Mouse (Mus musculus) Patski (cell line): ENCODE data around the gene Bbs12. TPM values are rescaled to one million over a fixed set of nuclear protein-coding genes. Genes with fewer than 3 reads are reported as not detected.

Source experiments
- ATAC-seq: fragments of 100-300 bp; one replicate; pipeline ENCODE4 v1.8.0; 2021
- CTCF ChIA-PET: fragments of 350-600 bp; sonication (Branson Sonifier 250); formaldehyde crosslinking; loops from one replicate; lab custom pipeline; 2022; ENCODE audit warnings: inconsistent platforms; lab: Charles Lee
- POLR2A ChIA-PET: fragments of 350-600 bp; sonication (Branson Sonifier 250); formaldehyde crosslinking; loops from one replicate; lab custom pipeline; 2022; ENCODE audit warnings: antibody characterized with exemption, inconsistent platforms; lab: Charles Lee
- DNase-seq: peaks from one replicate; pipeline ENCODE4 v3.0.0-alpha.2; 2011; ENCODE audit warnings: low read depth, low spot score
- H3K27me3 ChIP-seq: fragments of 371-371 bp; one replicate; pipeline ENCODE4 v1.5.1; 2021
- CTCF ChIP-seq: fragments of 100-300 bp; IDR thresholded peaks from one replicate; pipeline ENCODE4 v1.5.1; 2021
- in situ Hi-C: fragments of 300-500 bp; cut with MboI; formaldehyde crosslinking; loops from 3 replicates; pipeline ENCODE4 v1.11.1; 2018; ENCODE audit warnings: low pct_unique_long_range_greater_than_20kb, mixed read lengths
- polyA plus RNA-seq: library from polyadenylated mRNA; unstranded; gene quantifications from one replicate; pipeline ENCODE4 v1.2.3, GENCODE M21; 2021

Bbs12 gene
- polyA plus RNA-seq, result 18.8 TPM

DNA sequence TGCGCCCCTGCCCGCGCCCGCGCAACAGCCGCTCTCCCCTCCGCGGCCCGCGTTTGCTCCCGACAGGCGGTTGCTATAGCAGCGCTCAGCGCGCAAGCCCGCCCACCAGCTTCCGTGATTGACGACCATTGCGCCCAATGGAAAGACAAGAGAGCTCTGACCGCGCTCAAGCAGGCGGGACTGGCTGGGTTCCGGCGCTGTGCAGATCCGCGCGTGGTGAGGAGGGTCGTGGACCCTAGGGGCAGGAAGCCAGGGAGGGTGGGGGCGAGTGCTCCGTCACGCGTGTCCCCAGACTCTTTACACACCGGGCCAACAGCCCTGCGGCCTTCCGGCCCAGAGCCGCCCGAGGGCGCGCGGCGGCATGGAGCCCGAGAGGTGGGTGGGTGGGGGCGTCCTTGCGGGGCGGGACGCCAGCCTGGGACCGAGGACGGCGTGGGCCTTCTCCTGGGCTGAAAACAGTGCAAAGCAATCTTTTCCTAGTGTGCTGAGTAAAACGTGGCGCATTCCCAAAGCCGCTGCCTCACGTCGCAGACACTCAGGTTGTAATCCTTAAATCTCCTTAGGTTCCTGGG, at the start of gene Bbs12, which contains the start of gene Cetn4:
Gene Bbs12, plus strand, starts transcription at position 185 of the 572 bp plus-strand sequence.
Gene Cetn4, minus strand, starts transcription at position 339 of the 572 bp plus-strand sequence.
- in situ Hi-C loops, result no loop called here
- peak; percentile 91 for DNase-seq
- no peaks in the 10 kb centered on the region for H3K27me3 ChIP-seq
- CTCF ChIA-PET, result interaction anchor here (1.2 to 1.4 kb wide), 3 partner anchors 10 to 102 kb away, joined by 3 to 7 read pairs (median 6); no protein-coding TSS in a partner anchor
- no peak for TF ChIP-seq CTCF
- POLR2A ChIA-PET, result interaction anchor here (0.9 kb wide), 1 partner anchor 107 kb away, joined by 3 read pairs; the partner anchor contains the start of genes Nudt6 and Spata5
- peak; percentile 96 for ATAC-seq

DNA sequence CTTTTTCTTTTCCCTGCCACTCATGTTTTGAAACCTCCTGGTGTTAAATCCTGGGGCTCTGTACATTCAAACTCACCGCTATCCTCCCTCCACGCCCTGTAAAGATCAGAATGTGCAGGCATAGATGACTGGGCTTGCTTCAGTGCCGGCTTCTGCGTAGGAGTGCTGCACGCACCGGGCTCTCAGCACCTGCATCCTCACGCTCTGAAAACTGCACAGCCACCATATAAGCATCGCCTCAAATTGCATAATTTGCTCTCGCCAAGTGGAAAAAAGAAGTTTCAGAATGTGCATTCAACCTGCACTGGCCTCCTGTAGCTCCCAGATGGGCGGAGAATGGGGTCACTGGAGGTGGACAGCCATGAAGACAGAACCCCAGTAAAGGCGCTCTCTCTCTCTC, 44.0 kb upstream of the Bbs12 start:
- peaks cover 56% of the 10 kb centered on the region for H3K27me3 ChIP-seq
- no peak for TF ChIP-seq CTCF
- ChIA-PET CTCF (interaction anchor here (3.1 kb wide), 1 partner anchor 9 kb away, joined by 9 read pairs; no protein-coding TSS in a partner anchor), POLR2A (no interaction called here)
- DNase-seq (no peak), ATAC-seq (no peak)
- in situ Hi-C loops, result no loop called here

- peaks cover 47% of the 10 kb centered on the region for H3K27me3 ChIP-seq
- ATAC-seq, result no peak
- no peak for DNase-seq
- TF ChIP-seq CTCF, result no peak
- ChIA-PET CTCF (interaction anchor here (3.1 kb wide), 1 partner anchor 11 kb away, joined by 9 read pairs; no protein-coding TSS in a partner anchor), POLR2A (no interaction called here)
- in situ Hi-C loops, result no loop called here
These were observed 42.4 kb upstream of the Bbs12 start for GRCm38 (mm10) chr3:37269926-37270325.

- peaks cover 40% of the 10 kb centered on the region for H3K27me3 ChIP-seq
- DNase-seq, result peak; percentile 13
- POLR2A ChIA-PET, result no interaction called here
- CTCF ChIA-PET, result interaction anchor here (1.9 kb wide), 1 partner anchor 11 kb away, joined by 6 read pairs; no protein-coding TSS in a partner anchor
- ATAC-seq, result peak; percentile 57
- in situ Hi-C loops, result no loop called here
- peak; percentile 97 for TF ChIP-seq CTCF
These were observed 41.1 kb upstream of the Bbs12 start for GRCm38 (mm10) chr3:37271209-37271608.

DNA sequence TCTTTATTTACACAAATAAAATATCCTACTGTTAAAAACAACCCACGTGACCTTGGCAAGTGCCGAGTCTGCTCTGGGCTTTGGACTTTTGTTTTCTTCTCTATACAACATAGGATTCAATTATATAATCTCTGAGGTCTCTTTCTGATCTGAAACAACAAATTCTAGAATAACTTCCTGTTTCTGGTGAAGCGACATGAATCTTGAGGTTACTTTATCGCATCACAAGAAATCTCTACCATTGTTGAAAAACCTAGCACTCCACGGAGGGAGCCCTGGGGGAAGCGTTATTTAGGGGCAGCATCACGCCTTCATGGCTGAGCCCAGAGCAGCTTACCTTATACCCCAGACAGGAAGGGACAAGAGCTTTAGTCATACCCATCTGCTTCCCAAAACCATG, 39.3 kb upstream of the Bbs12 start:
- ATAC-seq, result no peak
- in situ Hi-C loops, result no loop called here
- peaks cover 42% of the 10 kb centered on the region for H3K27me3 ChIP-seq
- CTCF ChIA-PET, result interaction anchor here (1.3 kb wide), 1 partner anchor 71 kb away, joined by 3 read pairs; no protein-coding TSS in a partner anchor
- no peak for DNase-seq
- POLR2A ChIA-PET, result no interaction called here
- TF ChIP-seq CTCF, result no peak

DNA sequence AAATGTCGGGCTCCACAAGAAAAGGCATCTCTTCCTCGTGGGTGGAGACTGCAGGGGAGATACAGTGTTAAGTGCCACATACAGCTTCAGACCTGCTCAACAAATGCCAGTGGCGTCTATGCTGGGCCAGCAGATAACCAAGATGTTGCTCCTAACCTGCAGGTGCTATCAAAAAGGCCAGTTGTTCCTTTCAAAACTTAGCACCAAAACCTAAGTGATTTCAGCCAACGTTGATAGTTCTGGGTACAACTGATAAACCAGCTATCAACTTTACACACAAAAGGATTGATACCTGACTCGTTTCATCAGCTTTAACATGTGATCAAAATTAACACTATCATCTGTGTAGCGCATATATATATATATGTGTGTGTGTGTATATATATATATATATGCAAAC, 37.7 kb upstream of the Bbs12 start:
- CTCF ChIA-PET, result interaction anchor here (1.3 kb wide), 1 partner anchor 10 kb away, joined by 3 read pairs; no protein-coding TSS in a partner anchor
- in situ Hi-C loops, result no loop called here
- ATAC-seq (no peak), DNase-seq (no peak)
- POLR2A ChIA-PET, result interaction anchor here (0.5 kb wide), 1 partner anchor 36 kb away, joined by 3 read pairs; no protein-coding TSS in a partner anchor
- TF ChIP-seq CTCF, result no peak
- H3K27me3 ChIP-seq, result peaks cover 42% of the 10 kb centered on the region

- H3K27me3 ChIP-seq, result peaks cover 20% of the 10 kb centered on the region
- POLR2A ChIA-PET, result no interaction called here
- CTCF ChIA-PET, result interaction anchor here (1.1 to 1.4 kb wide), 2 partner anchors 23 to 75 kb away, joined by 3 to 4 read pairs; no protein-coding TSS in a partner anchor
- DNase-seq, result no peak
- no peak for ATAC-seq
- no peak for TF ChIP-seq CTCF
- in situ Hi-C loops, result no loop called here
These were observed 32.1 kb upstream of the Bbs12 start for GRCm38 (mm10) chr3:37280221-37280620.

DNA sequence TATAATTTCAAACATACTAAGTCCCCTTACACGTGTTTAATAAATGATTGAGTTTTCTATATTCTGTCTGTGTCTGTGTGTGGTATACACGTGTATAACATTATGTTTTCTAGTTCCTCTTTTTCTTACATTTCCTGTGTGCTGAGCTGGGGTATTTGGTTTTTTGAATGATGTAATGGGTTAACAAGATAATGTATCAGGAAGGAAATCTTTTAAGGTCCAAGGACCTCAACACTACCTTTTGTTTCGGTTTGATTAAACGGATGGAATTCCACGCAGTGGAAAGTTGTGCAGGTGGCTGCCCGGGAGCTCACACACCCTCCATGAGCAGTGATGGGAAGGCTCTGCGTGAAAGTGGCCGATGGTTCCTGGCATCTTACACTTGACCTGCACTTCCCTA, 31.5 kb upstream of the Bbs12 start:
- ChIA-PET CTCF (interaction anchor here (1.1 to 1.6 kb wide), 3 partner anchors 9 to 74 kb away, joined by 3 to 4 read pairs (median 4); no protein-coding TSS in a partner anchor), POLR2A (no interaction called here)
- DNase-seq, result no peak
- in situ Hi-C loops, result no loop called here
- peaks cover 20% of the 10 kb centered on the region for H3K27me3 ChIP-seq
- ATAC-seq, result no peak
- TF ChIP-seq CTCF, result no peak

- ChIA-PET POLR2A (no interaction called here), CTCF (interaction anchor here (1.2 to 1.6 kb wide), 2 partner anchors 10 to 21 kb away, joined by 4 read pairs; no protein-coding TSS in a partner anchor)
- TF ChIP-seq CTCF, result no peak
- ATAC-seq (no peak), DNase-seq (no peak)
- H3K27me3 ChIP-seq, result peaks cover 18% of the 10 kb centered on the region
- in situ Hi-C loops, result no loop called here
These were observed 29.9 kb upstream of the Bbs12 start for GRCm38 (mm10) chr3:37282299-37282922.

DNA sequence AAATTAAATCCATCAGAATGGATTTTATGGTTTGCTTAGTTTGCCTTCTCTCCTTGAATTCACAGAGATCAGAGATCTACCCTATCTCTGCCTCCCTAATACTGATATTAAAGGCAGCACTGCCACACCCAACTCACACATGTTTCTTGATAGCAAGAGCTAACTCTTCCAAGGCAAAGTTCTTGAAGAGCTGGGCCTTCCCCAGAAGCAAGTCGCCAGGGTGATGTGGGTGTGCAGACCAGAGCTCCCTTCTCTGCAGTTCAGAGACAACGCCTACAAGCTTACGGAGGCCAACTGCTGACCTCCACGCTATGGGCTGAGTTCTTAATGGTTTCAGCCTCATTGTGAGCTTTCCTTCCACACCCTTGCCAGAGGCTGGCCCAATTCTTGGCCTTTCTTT, 29.1 kb upstream of the Bbs12 start:
- ChIA-PET POLR2A (no interaction called here), CTCF (interaction anchor here (1.0 to 1.2 kb wide), 3 partner anchors 9 to 20 kb away, joined by 3 to 4 read pairs (median 3); no protein-coding TSS in a partner anchor)
- in situ Hi-C loops, result no loop called here
- no peak for TF ChIP-seq CTCF
- ATAC-seq (no peak), DNase-seq (no peak)
- H3K27me3 ChIP-seq, result peaks cover 11% of the 10 kb centered on the region
